Mouse (Mus musculus): Measurements from ENCODE around the gene Ccdc167. TPM values are rescaled to one million over a fixed set of nuclear protein-coding genes. Genes with fewer than 3 reads are reported as not detected.
A peak's percentile ranks its signal among the peaks of the same experiment; 100 is the strongest.

The Ccdc167 gene
- polyA plus RNA-seq, 1 experiment: 1.4 TPM

DNA sequence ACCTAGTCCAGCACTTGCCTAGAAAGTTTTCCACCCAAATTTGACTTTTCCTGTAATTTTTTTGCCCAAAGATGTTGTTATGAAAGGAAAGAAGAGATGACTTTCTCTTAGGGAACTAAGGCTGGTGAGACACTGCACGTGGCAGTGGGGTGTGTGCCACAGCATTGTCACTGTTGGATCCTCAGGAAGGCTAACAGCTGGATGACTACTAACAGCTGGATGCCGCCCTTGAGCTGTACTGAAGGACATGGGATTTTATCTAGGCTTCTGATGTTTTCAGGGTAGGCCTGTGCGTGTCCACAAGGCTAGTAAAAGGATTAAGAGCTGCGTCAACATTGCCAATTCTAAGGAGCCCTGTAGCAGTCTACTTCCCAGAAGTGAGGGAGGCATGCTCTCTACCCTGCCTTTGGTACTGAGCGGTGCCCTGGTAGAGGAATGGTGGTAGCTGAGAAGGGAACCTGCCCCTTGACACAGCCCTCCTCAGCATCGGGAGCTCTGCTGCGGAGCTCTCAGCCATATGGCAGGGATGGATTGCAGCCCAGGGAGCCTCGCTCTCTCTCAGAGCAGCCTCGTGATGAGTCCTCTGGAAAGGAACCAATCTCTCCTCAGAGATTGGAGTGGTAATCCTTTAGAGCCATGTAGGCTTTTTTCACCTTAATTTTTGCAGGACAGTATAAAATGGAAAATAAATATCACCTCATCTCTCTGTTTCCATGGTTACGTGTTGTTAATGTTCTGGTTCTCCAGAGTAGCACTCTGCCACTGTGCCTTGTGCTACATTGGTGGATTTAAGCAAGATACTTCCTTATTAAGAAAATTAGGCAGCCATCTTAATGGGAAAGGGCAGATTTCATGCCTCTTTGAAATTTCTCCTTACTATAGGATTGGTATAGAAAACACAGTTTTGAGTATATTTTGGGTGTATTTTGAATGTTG lies 48.5 kb downstream of the Ccdc167 start:
- H3K27me3 ChIP-seq (ENCODE audit: control insufficient read depth): no peaks in the 10 kb centered on the region
- no peaks in the 10 kb centered on the region for H3K9me3 ChIP-seq (ENCODE audit: control insufficient read depth, low read length)
- H3K36me3 ChIP-seq (ENCODE audit: control insufficient read depth): peaks cover 92% of the 10 kb centered on the region
- H3K4me1 ChIP-seq (ENCODE audit: control insufficient read depth): peaks cover 55% of the 10 kb centered on the region
- TF ChIP-seq GATA1 (IDR thresholded peaks at IDR 0.05; ENCODE audit: low read length) (no peak), TAL1 (IDR thresholded peaks at IDR 0.05; ENCODE audit: low read length) (no peak)
- no peak overlapping the region for H3K4me3 ChIP-seq (replicated peaks)

GRCm38 (mm10) chr17:29662145-29662544 lies 54.7 kb downstream of the Ccdc167 start:
- Histone ChIP-seq H3K27me3 (ENCODE audit: control insufficient read depth) (no peaks in the 10 kb centered on the region), H3K9me3 (ENCODE audit: control insufficient read depth, low read length) (no peaks in the 10 kb centered on the region), H3K36me3 (ENCODE audit: control insufficient read depth) (peaks cover 49% of the 10 kb centered on the region), H3K4me3 (replicated peaks) (peak overlapping the region; percentile 90), H3K4me1 (ENCODE audit: control insufficient read depth) (peaks cover 63% of the 10 kb centered on the region)
- TF ChIP-seq GATA1 (IDR thresholded peaks at IDR 0.05; ENCODE audit: low read length) (no peak), TAL1 (IDR thresholded peaks at IDR 0.05; ENCODE audit: low read length) (no peak)

GRCm38 (mm10) chr17:29660762-29661391 lies 56.0 kb downstream of the Ccdc167 start:
- peak overlapping the region; percentile 90 for H3K4me3 ChIP-seq (replicated peaks)
- peaks cover 37% of the 10 kb centered on the region for H3K36me3 ChIP-seq (ENCODE audit: control insufficient read depth)
- H3K9me3 ChIP-seq (ENCODE audit: control insufficient read depth, low read length): no peaks in the 10 kb centered on the region
- H3K4me1 ChIP-seq (ENCODE audit: control insufficient read depth): peaks cover 61% of the 10 kb centered on the region
- TF ChIP-seq GATA1 (IDR thresholded peaks at IDR 0.05; ENCODE audit: low read length) (no peak), TAL1 (IDR thresholded peaks at IDR 0.05; ENCODE audit: low read length) (no peak)
- no peaks in the 10 kb centered on the region for H3K27me3 ChIP-seq (ENCODE audit: control insufficient read depth)

DNA sequence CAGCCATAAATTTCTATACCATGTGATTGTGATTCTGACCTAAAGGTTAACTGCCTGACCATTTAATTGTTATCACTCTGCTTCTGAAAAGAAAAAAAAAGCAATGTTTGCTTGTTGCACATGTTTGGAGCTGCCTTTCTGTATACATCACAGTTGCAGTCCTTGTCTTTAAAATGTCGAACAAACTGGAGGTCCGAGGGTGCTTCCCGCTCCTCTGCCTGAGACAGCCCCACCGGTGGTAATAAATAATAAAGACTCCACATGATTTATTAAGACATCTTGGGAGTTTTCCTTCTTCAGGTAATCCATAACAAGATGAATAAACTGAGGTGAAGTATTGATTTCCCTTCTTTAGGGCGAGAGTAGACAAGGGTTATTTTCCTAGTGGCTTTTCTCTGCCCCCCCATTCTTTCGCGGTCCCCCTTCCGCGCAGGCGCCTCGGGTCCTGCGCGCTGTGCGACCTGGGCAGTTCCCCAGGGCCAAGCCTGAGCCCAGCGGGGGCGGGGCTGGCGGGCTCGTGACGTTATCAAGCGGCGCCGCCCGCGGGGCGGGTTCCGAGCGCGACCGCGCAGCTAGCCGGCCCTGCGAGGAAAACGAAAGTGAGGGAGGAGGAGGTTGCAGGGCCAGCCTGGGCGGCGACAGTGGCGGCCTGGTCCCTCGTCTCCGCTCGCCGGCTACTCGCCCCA lies 56.6 kb downstream of the Ccdc167 start, which contains the start of gene Cmtr1:
TSS of gene Cmtr1 (plus strand) at position 520 of the 686 bp plus-strand sequence.
- H3K27me3 ChIP-seq (ENCODE audit: control insufficient read depth): no peaks in the 10 kb centered on the region
- H3K9me3 ChIP-seq (ENCODE audit: control insufficient read depth, low read length): no peaks in the 10 kb centered on the region
- H3K4me3 ChIP-seq (replicated peaks): peak within 1 kb of the TSS; percentile 90
- peaks cover 61% of the 10 kb centered on the region for H3K4me1 ChIP-seq (ENCODE audit: control insufficient read depth)
- peaks cover 34% of the 10 kb centered on the region for H3K36me3 ChIP-seq (ENCODE audit: control insufficient read depth)
- TF ChIP-seq GATA1 (IDR thresholded peaks at IDR 0.05; ENCODE audit: low read length) (no peak), TAL1 (IDR thresholded peaks at IDR 0.05; ENCODE audit: low read length) (no peak)

GRCm38 (mm10) chr17:29658249-29658648 lies 58.6 kb downstream of the Ccdc167 start:
- H3K4me1 ChIP-seq (ENCODE audit: control insufficient read depth): peaks cover 59% of the 10 kb centered on the region
- H3K27me3 ChIP-seq (ENCODE audit: control insufficient read depth): no peaks in the 10 kb centered on the region
- H3K4me3 ChIP-seq (replicated peaks): peak overlapping the region; percentile 72
- H3K9me3 ChIP-seq (ENCODE audit: control insufficient read depth, low read length): no peaks in the 10 kb centered on the region
- peaks cover 31% of the 10 kb centered on the region for H3K36me3 ChIP-seq (ENCODE audit: control insufficient read depth)
- TF ChIP-seq GATA1 (IDR thresholded peaks at IDR 0.05; ENCODE audit: low read length) (peak; percentile 98), TAL1 (IDR thresholded peaks at IDR 0.05; ENCODE audit: low read length) (peak; percentile 86)

DNA sequence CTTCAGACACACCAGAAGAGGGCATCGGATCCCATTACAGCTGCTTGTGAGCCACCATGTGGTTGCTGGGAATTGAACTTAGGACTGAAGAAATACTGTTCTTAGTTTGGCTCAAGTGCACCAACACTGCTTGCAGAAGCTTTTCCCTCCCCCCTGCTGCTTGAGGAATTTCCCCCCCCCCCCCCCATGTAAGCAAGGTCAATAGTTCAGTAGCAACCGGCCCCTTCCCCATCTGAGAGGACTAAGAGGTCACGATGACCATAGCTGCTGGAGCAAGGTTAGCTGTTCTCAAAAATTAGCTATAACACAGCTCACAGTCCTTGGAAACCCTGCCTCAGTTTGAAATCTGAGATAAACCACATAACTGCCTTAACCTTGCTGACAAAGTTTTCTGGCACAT lies 74.6 kb downstream of the Ccdc167 start:
- Histone ChIP-seq H3K36me3 (ENCODE audit: control insufficient read depth) (peaks cover 86% of the 10 kb centered on the region), H3K9me3 (ENCODE audit: control insufficient read depth, low read length) (no peaks in the 10 kb centered on the region), H3K27me3 (ENCODE audit: control insufficient read depth) (no peaks in the 10 kb centered on the region), H3K4me1 (ENCODE audit: control insufficient read depth) (peaks cover 29% of the 10 kb centered on the region), H3K4me3 (replicated peaks) (no peak overlapping the region)
- TF ChIP-seq GATA1 (IDR thresholded peaks at IDR 0.05; ENCODE audit: low read length): no peak
- no peak for TF ChIP-seq TAL1 (IDR thresholded peaks at IDR 0.05; ENCODE audit: low read length)

- Histone ChIP-seq H3K4me3 (replicated peaks) (no peak overlapping the region), H3K36me3 (ENCODE audit: control insufficient read depth) (peaks cover 88% of the 10 kb centered on the region), H3K9me3 (ENCODE audit: control insufficient read depth, low read length) (no peaks in the 10 kb centered on the region), H3K4me1 (ENCODE audit: control insufficient read depth) (peaks cover 42% of the 10 kb centered on the region), H3K27me3 (ENCODE audit: control insufficient read depth) (no peaks in the 10 kb centered on the region)
- no peak for TF ChIP-seq TAL1 (IDR thresholded peaks at IDR 0.05; ENCODE audit: low read length)
- no peak for TF ChIP-seq GATA1 (IDR thresholded peaks at IDR 0.05; ENCODE audit: low read length)
These were observed 75.9 kb downstream of the Ccdc167 start for GRCm38 (mm10) chr17:29640971-29641370.

DNA sequence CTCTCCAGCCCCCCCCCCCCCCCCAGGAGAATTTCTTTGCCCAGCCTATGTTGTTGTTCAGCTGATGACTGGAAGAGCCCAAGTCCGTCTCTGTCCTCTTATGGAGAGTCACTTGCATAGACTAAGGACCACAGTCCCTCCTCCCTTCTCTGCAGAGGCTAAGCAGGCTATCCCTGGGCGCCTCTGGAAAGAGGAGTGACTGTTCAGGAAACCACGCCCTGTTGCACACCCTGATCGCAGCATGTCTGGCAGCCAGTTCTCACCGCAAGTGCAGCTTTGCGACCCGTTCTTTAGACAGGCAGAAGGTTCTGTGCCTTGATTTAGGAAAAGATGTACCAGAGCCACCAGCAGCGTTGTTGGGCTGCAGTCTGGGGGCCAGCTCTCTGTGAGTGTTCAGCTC lies 78.9 kb downstream of the Ccdc167 start:
- TF ChIP-seq GATA1 (IDR thresholded peaks at IDR 0.05; ENCODE audit: low read length): no peak
- no peak for TF ChIP-seq TAL1 (IDR thresholded peaks at IDR 0.05; ENCODE audit: low read length)
- Histone ChIP-seq H3K9me3 (ENCODE audit: control insufficient read depth, low read length) (no peaks in the 10 kb centered on the region), H3K36me3 (ENCODE audit: control insufficient read depth) (peaks cover 99% of the 10 kb centered on the region), H3K27me3 (ENCODE audit: control insufficient read depth) (no peaks in the 10 kb centered on the region), H3K4me1 (ENCODE audit: control insufficient read depth) (peaks cover 52% of the 10 kb centered on the region), H3K4me3 (replicated peaks) (peak overlapping the region; percentile 40)

DNA sequence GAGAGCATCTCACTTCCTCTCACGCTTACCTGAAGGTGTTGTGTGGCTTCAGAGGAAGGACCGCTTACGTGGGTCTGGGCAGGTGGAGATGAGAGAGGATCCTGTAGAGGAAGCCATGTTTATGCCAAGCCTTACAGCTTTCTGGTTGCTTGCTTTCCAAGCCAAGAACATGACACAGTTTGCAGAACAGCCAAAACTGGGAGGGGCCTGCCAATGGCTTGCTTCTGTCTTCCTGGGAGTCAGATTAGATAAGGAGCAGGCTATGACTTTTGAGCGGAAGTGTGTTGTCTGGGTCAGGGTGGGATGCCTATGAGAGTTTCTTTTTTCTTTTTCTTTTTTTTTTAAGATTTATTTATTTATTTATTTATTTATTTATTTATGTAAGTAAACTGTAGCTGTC lies 79.5 kb downstream of the Ccdc167 start:
- H3K36me3 ChIP-seq (ENCODE audit: control insufficient read depth): peaks cover 99% of the 10 kb centered on the region
- H3K9me3 ChIP-seq (ENCODE audit: control insufficient read depth, low read length): no peaks in the 10 kb centered on the region
- H3K4me3 ChIP-seq (replicated peaks): no peak overlapping the region
- TF ChIP-seq GATA1 (IDR thresholded peaks at IDR 0.05; ENCODE audit: low read length) (no peak), TAL1 (IDR thresholded peaks at IDR 0.05; ENCODE audit: low read length) (no peak)
- H3K27me3 ChIP-seq (ENCODE audit: control insufficient read depth): no peaks in the 10 kb centered on the region
- H3K4me1 ChIP-seq (ENCODE audit: control insufficient read depth): peaks cover 52% of the 10 kb centered on the region

Other genes with a start within 250 kb of the Ccdc167 start
- gene Pim1, start 226.3 kb downstream of the Ccdc167 start, polyA plus RNA-seq (2012): 72.6 and 76.6 TPM in 2 replicates
- not detected in 2 replicates for gene Gm17657, start 167.4 kb downstream of the Ccdc167 start, polyA plus RNA-seq (2012)
- 0.99 and 1.1 TPM in 2 replicates for gene Tbc1d22b, start 167.3 kb downstream of the Ccdc167 start, polyA plus RNA-seq (2012)
- gene Tmem217, start 164.7 kb downstream of the Ccdc167 start, polyA plus RNA-seq (2012): not detected in 2 replicates
- gene Rnf8, start 102.3 kb downstream of the Ccdc167 start, polyA plus RNA-seq (2012): 2.8 and 3.6 TPM in 2 replicates
- gene Gm28043, start 102.2 kb downstream of the Ccdc167 start, polyA plus RNA-seq (2012): 0.01 and 0.05 TPM in 2 replicates
- 3.9 and 4.5 TPM in 2 replicates for gene Cmtr1, start 56.4 kb downstream of the Ccdc167 start, polyA plus RNA-seq (2012)

Data from erythroblast, embryonic 14.5 days (primary cell).